Mouse (Mus musculus): Measurements from ENCODE around the gene Kcnc2. TPM values are rescaled to one million over a fixed set of nuclear protein-coding genes. Genes with fewer than 3 reads are reported as not detected.
A peak's percentile ranks its signal among the peaks of the same experiment; 100 is the strongest.

The Kcnc2 gene
- polyA plus RNA-seq, 1 experiment from 2014 or later: 1.6 TPM

- Histone ChIP-seq H3K4me3 (peak overlapping the region; percentile 52), H3K4me1 (replicated peaks) (peaks cover 18% of the 10 kb centered on the region), H3K9ac (peak overlapping the region; percentile 41; the same call in 1 of the 2 replicates), H3K36me3 (no peaks in the 10 kb centered on the region), H3K9me3 (replicated peaks) (no peaks in the 10 kb centered on the region), H3K27ac (no peak overlapping the region), H3K27me3 (peaks cover 42% of the 10 kb centered on the region), H3K4me2 (peak overlapping the region; percentile 88)
- ATAC-seq (replicated peaks; ENCODE audit: insufficient number of reproducible peaks, insufficient read depth, low FRiP score, low read depth): no peak
- WGBS: 11% methylated on average over 14 of the region's 14 CpGs
These were observed 1.2 kb downstream of the Kcnc2 start for GRCm38 (mm10) chr10:112272171-112272570.

GRCm38 (mm10) chr10:112277996-112278395 lies 7.1 kb downstream of the Kcnc2 start:
- H3K27me3 ChIP-seq: peaks cover 4% of the 10 kb centered on the region; the same call in 1 of the 2 replicates
- no peak overlapping the region for H3K4me2 ChIP-seq
- ATAC-seq (replicated peaks; ENCODE audit: insufficient number of reproducible peaks, insufficient read depth, low FRiP score, low read depth): no peak
- no peaks in the 10 kb centered on the region for H3K36me3 ChIP-seq
- no peak overlapping the region for H3K27ac ChIP-seq
- 77% methylated on average over 3 of the region's 3 CpGs for WGBS
- no peak overlapping the region for H3K9ac ChIP-seq
- no peaks in the 10 kb centered on the region for H3K9me3 ChIP-seq (replicated peaks)
- no peak overlapping the region for H3K4me3 ChIP-seq
- H3K4me1 ChIP-seq (replicated peaks): no peaks in the 10 kb centered on the region

- Histone ChIP-seq H3K9me3 (replicated peaks) (no peaks in the 10 kb centered on the region), H3K27ac (no peak overlapping the region), H3K4me1 (replicated peaks) (no peaks in the 10 kb centered on the region), H3K4me3 (no peak overlapping the region), H3K4me2 (no peak overlapping the region), H3K27me3 (no peaks in the 10 kb centered on the region), H3K36me3 (no peaks in the 10 kb centered on the region), H3K9ac (no peak overlapping the region)
- WGBS: 38% methylated on average over 11 of the region's 11 CpGs
- ATAC-seq (replicated peaks; ENCODE audit: insufficient number of reproducible peaks, insufficient read depth, low FRiP score, low read depth): no peak
These were observed 44.2 kb downstream of the Kcnc2 start for GRCm38 (mm10) chr10:112315136-112315535.

GRCm38 (mm10) chr10:112317783-112318182 lies 46.9 kb downstream of the Kcnc2 start:
- no peak overlapping the region for H3K4me3 ChIP-seq
- no peak for ATAC-seq (replicated peaks; ENCODE audit: insufficient number of reproducible peaks, insufficient read depth, low FRiP score, low read depth)
- no peak overlapping the region for H3K9ac ChIP-seq
- no peaks in the 10 kb centered on the region for H3K36me3 ChIP-seq
- 73% methylated on average over 1 of the region's 1 CpGs for WGBS
- H3K27me3 ChIP-seq: no peaks in the 10 kb centered on the region
- no peak overlapping the region for H3K27ac ChIP-seq
- H3K4me1 ChIP-seq (replicated peaks): no peaks in the 10 kb centered on the region
- no peak overlapping the region for H3K4me2 ChIP-seq
- H3K9me3 ChIP-seq (replicated peaks): no peaks in the 10 kb centered on the region

GRCm38 (mm10) chr10:112357669-112358362 lies 86.9 kb downstream of the Kcnc2 start:
- WGBS: 66% methylated on average over 3 of the region's 3 CpGs
- Histone ChIP-seq H3K4me3 (no peak overlapping the region), H3K4me2 (no peak overlapping the region), H3K27ac (no peak overlapping the region), H3K36me3 (no peaks in the 10 kb centered on the region), H3K9me3 (replicated peaks) (no peaks in the 10 kb centered on the region), H3K4me1 (replicated peaks) (no peaks in the 10 kb centered on the region), H3K9ac (no peak overlapping the region), H3K27me3 (no peaks in the 10 kb centered on the region)
- ATAC-seq (replicated peaks; ENCODE audit: insufficient number of reproducible peaks, insufficient read depth, low FRiP score, low read depth): no peak

- Histone ChIP-seq H3K9ac (no peak overlapping the region), H3K27me3 (no peaks in the 10 kb centered on the region), H3K4me3 (no peak overlapping the region), H3K9me3 (replicated peaks) (no peaks in the 10 kb centered on the region), H3K27ac (no peak overlapping the region), H3K36me3 (no peaks in the 10 kb centered on the region), H3K4me1 (replicated peaks) (no peaks in the 10 kb centered on the region), H3K4me2 (no peak overlapping the region)
- ATAC-seq (replicated peaks; ENCODE audit: insufficient number of reproducible peaks, insufficient read depth, low FRiP score, low read depth): no peak
- 80% methylated on average over 8 of the region's 8 CpGs for WGBS
These were observed 87.4 kb downstream of the Kcnc2 start for GRCm38 (mm10) chr10:112358363-112358704.

- Histone ChIP-seq H3K4me2 (no peak overlapping the region), H3K9ac (no peak overlapping the region), H3K9me3 (replicated peaks) (no peaks in the 10 kb centered on the region), H3K4me3 (no peak overlapping the region), H3K27me3 (no peaks in the 10 kb centered on the region), H3K4me1 (replicated peaks) (no peaks in the 10 kb centered on the region), H3K27ac (no peak overlapping the region), H3K36me3 (no peaks in the 10 kb centered on the region)
- no peak for ATAC-seq (replicated peaks; ENCODE audit: insufficient number of reproducible peaks, insufficient read depth, low FRiP score, low read depth)
- 64% methylated on average over 5 of the region's 5 CpGs for WGBS
These were observed 89.8 kb downstream of the Kcnc2 start for GRCm38 (mm10) chr10:112360704-112361103.

- no peaks in the 10 kb centered on the region for H3K9me3 ChIP-seq (replicated peaks)
- no peak overlapping the region for H3K27ac ChIP-seq
- no peak overlapping the region for H3K4me2 ChIP-seq
- no peaks in the 10 kb centered on the region for H3K27me3 ChIP-seq
- H3K4me1 ChIP-seq (replicated peaks): no peaks in the 10 kb centered on the region
- WGBS: 62% methylated on average over 3 of the region's 3 CpGs
- H3K36me3 ChIP-seq: no peaks in the 10 kb centered on the region
- H3K9ac ChIP-seq: no peak overlapping the region
- no peak overlapping the region for H3K4me3 ChIP-seq
- no peak for ATAC-seq (replicated peaks; ENCODE audit: insufficient number of reproducible peaks, insufficient read depth, low FRiP score, low read depth)
These were observed 97.4 kb downstream of the Kcnc2 start for GRCm38 (mm10) chr10:112368369-112368768.

- Histone ChIP-seq H3K4me3 (no peak overlapping the region), H3K36me3 (no peaks in the 10 kb centered on the region), H3K27me3 (no peaks in the 10 kb centered on the region), H3K4me2 (no peak overlapping the region), H3K4me1 (replicated peaks) (no peaks in the 10 kb centered on the region), H3K27ac (no peak overlapping the region), H3K9me3 (replicated peaks) (no peaks in the 10 kb centered on the region), H3K9ac (no peak overlapping the region)
- no peak for ATAC-seq (replicated peaks; ENCODE audit: insufficient number of reproducible peaks, insufficient read depth, low FRiP score, low read depth)
- 74% methylated on average over 5 of the region's 5 CpGs for WGBS
These were observed 106.2 kb downstream of the Kcnc2 start for GRCm38 (mm10) chr10:112377163-112377562.

- Histone ChIP-seq H3K9me3 (replicated peaks) (no peaks in the 10 kb centered on the region), H3K4me2 (no peak overlapping the region), H3K27ac (no peak overlapping the region), H3K4me1 (replicated peaks) (no peaks in the 10 kb centered on the region), H3K27me3 (no peaks in the 10 kb centered on the region), H3K9ac (no peak overlapping the region), H3K4me3 (no peak overlapping the region), H3K36me3 (no peaks in the 10 kb centered on the region)
- 63% methylated on average over 6 of the region's 6 CpGs for WGBS
- ATAC-seq (replicated peaks; ENCODE audit: insufficient number of reproducible peaks, insufficient read depth, low FRiP score, low read depth): no peak
These were observed 107.5 kb downstream of the Kcnc2 start for GRCm38 (mm10) chr10:112378465-112378864.

- Histone ChIP-seq H3K36me3 (no peaks in the 10 kb centered on the region), H3K4me3 (no peak overlapping the region), H3K4me1 (replicated peaks) (no peaks in the 10 kb centered on the region), H3K27ac (no peak overlapping the region), H3K27me3 (no peaks in the 10 kb centered on the region), H3K9ac (no peak overlapping the region), H3K9me3 (replicated peaks) (no peaks in the 10 kb centered on the region), H3K4me2 (no peak overlapping the region)
- 83% methylated on average over 6 of the region's 6 CpGs for WGBS
- ATAC-seq (replicated peaks; ENCODE audit: insufficient number of reproducible peaks, insufficient read depth, low FRiP score, low read depth): no peak
These were observed 109.7 kb downstream of the Kcnc2 start for GRCm38 (mm10) chr10:112380590-112380989.

GRCm38 (mm10) chr10:112394399-112394970 lies 123.6 kb downstream of the Kcnc2 start:
- Histone ChIP-seq H3K4me2 (no peak overlapping the region), H3K27me3 (no peaks in the 10 kb centered on the region), H3K27ac (no peak overlapping the region), H3K36me3 (no peaks in the 10 kb centered on the region), H3K4me3 (no peak overlapping the region), H3K9ac (no peak overlapping the region), H3K4me1 (replicated peaks) (no peaks in the 10 kb centered on the region), H3K9me3 (replicated peaks) (no peaks in the 10 kb centered on the region)
- WGBS: 64% methylated on average over 8 of the region's 8 CpGs
- ATAC-seq (replicated peaks; ENCODE audit: insufficient number of reproducible peaks, insufficient read depth, low FRiP score, low read depth): no peak
